Mouse (Mus musculus) CD4-positive, CD25-positive, alpha-beta regulatory T cell, adult 2 months (primary cell): ENCODE results near the gene Gm4312.
"Not testable (repeated sequence)": the region's sequence is repeated elsewhere in the genome, so short reads cannot be mapped to it uniquely, and the experiment has no call there.

Experiments used
- DNase-seq: peaks from one replicate; pipeline ENCODE4 v3.0.0-alpha.2; 2012; ENCODE audit warnings: low read depth, low spot score

Gm4312 gene

GRCm38 (mm10) chr10:100382460-100382859, at the start of gene Gm4312:
TSS of gene Gm4312 (minus strand) at chr10:100382560.
- DNase-seq, result not testable (repeated sequence)

GRCm38 (mm10) chr10:100427592-100427991, 45.2 kb upstream of the Gm4312 start:
- no peak for DNase-seq

GRCm38 (mm10) chr10:100415566-100415965, 33.2 kb upstream of the Gm4312 start:
- no peak for DNase-seq

GRCm38 (mm10) chr10:100402301-100402700, 19.9 kb upstream of the Gm4312 start:
- not testable (repeated sequence) for DNase-seq

GRCm38 (mm10) chr10:100361038-100361437, 21.3 kb downstream of the Gm4312 start, which contains the start of gene Gm4307:
TSS of gene Gm4307 (plus strand) at chr10:100361338.
- DNase-seq, result not testable (repeated sequence)

- DNase-seq, result not testable (repeated sequence)
Measured at GRCm38 (mm10) chr10:100356841-100357240, 25.5 kb downstream of the Gm4312 start.

- DNase-seq, result not testable (repeated sequence)
Measured at GRCm38 (mm10) chr10:100350793-100351192, 31.6 kb downstream of the Gm4312 start, which contains the start of gene Gm4305. TSS of gene Gm4305 (plus strand) at chr10:100351093.

GRCm38 (mm10) chr10:100345672-100346071, 36.7 kb downstream of the Gm4312 start, which contains the start of gene Gm4303:
TSS of gene Gm4303 (plus strand) at chr10:100345972.
- DNase-seq, result not testable (repeated sequence)

- DNase-seq, result not testable (repeated sequence)
Measured at GRCm38 (mm10) chr10:100340536-100340935, 41.8 kb downstream of the Gm4312 start, which contains the start of gene Gm4302. TSS of gene Gm4302 (plus strand) at chr10:100340836.

- not testable (repeated sequence) for DNase-seq
Measured at GRCm38 (mm10) chr10:100335376-100335775, 47.0 kb downstream of the Gm4312 start, which contains the start of gene Gm4301. TSS of gene Gm4301 (plus strand) at chr10:100335676.
